Mouse (Mus musculus) kidney, postnatal 0 days (tissue): ENCODE measurements around the gene Apbb2. TPM values are rescaled to one million over a fixed set of nuclear protein-coding genes. Genes with fewer than 3 reads are reported as not detected.
"Not testable (repeated sequence)": the region's sequence is repeated elsewhere in the genome, so short reads cannot be mapped to it uniquely, and the experiment has no call there.

Experiments used
- ATAC-seq: fragments of 200-750 bp; cut with Nextera tagmentation; replicated peaks from 2 replicates; pipeline ENCODE4 v1.8.0; 2017; ENCODE audit warnings: low read depth, moderate number of reproducible peaks, moderate TSS enrichment, moderate library complexity; ENCODE audit not compliant: low FRiP score
- DNase-seq: peaks from one replicate; pipeline ENCODE4 v3.0.0-alpha.2; 2016; ENCODE audit warnings: low spot score
- H3K27ac ChIP-seq: fragments of 300-500 bp; sonication (generic); 2 replicates; pipeline ENCODE4 v1.5.1; 2014; ENCODE audit warnings: mild to moderate bottlenecking
- H3K27me3 ChIP-seq: fragments of 300-500 bp; sonication (generic); 2 replicates; pipeline ENCODE4 v1.6.1; 2014; ENCODE audit warnings: low read length, mixed read lengths; ENCODE audit not compliant: insufficient read depth
- H3K36me3 ChIP-seq: fragments of 300-500 bp; sonication (generic); 2 replicates; pipeline ENCODE4 v1.6.1; 2014; ENCODE audit warnings: low read length, mixed read lengths; ENCODE audit not compliant: insufficient read depth
- H3K4me1 ChIP-seq: fragments of 300-500 bp; sonication (generic); replicated peaks from 2 replicates; pipeline ENCODE4 v1.6.1; 2014; ENCODE audit warnings: antibody characterized with exemption, low read length, mixed read lengths; ENCODE audit not compliant: insufficient read depth
- H3K4me2 ChIP-seq: fragments of 300-500 bp; sonication (generic); 2 replicates; pipeline ENCODE4 v1.6.1; 2014; ENCODE audit warnings: mild to moderate bottlenecking, low read length, moderate library complexity, mixed read lengths
- H3K4me3 ChIP-seq: fragments of 300-500 bp; sonication (generic); replicated peaks from 2 replicates; pipeline ENCODE4 v1.5.1; 2014; ENCODE audit warnings: low read depth, low read length
- H3K9ac ChIP-seq: fragments of 300-500 bp; sonication (generic); 2 replicates; pipeline ENCODE4 v1.6.1; 2014; ENCODE audit warnings: low read depth, low read length
- H3K9me3 ChIP-seq: fragments of 300-500 bp; sonication (generic); replicated peaks from 2 replicates; pipeline ENCODE4 v1.6.1; 2016; ENCODE audit warnings: low read length, inconsistent platforms, mixed read lengths
- CTCF ChIP-seq: IDR thresholded peaks from 2 replicates; pipeline ENCODE4 v1.5.1; 2016; ENCODE audit warnings: antibody characterized with exemption, low read depth, mild to moderate bottlenecking, moderate library complexity
- WGBS: fragments of 180-500 bp; shearing (Covaris S2); extraction: QIAGEN DNeasy Blood & Tissue Kit; methylation state at CpG from one replicate; pipeline ENCODE4 v1.1.7; 2014; 5-methylcytosine and 5-hydroxymethylcytosine counted together
- polyA plus RNA-seq: library from polyadenylated mRNA; unstranded; fragments of >200 nt; fragmentation: Nextera tagmentation; extraction: Ambion mirVana; gene quantifications from 2 replicates; pipeline ENCODE4 v1.2.1, GENCODE M21; 2015

Gene Apbb2
- polyA plus RNA-seq, 1 experiment from 2014 or later, result 47.0 TPM

DNA sequence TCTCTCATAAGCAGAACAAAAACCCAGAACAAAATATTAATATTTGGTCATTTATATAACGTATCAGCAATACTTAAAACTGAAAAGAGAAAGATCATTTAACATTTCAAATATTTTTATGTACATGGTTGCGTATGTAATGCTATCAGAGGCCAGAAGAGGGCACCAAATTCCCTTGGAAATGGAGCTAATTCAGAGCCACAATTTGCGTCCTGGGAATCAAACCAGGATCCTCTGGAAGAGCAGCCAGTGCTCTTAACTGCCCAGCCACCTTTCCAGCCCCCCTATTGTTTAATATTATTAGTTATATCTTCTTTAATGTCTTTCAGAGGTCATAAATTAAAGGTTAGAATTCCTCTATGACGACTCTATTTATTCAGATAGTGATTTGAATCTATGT is 355.2 kb downstream of the Apbb2 start:
- peak; percentile 84 for TF ChIP-seq CTCF
- no peaks in the 10 kb centered on the region for H3K9me3 ChIP-seq
- H3K9ac ChIP-seq, result no peak overlapping the region
- 39% methylated on average over 4 of the region's 4 CpGs for WGBS
- DNase-seq (peak; percentile 49), ATAC-seq (no peak)
- no peak overlapping the region for H3K4me3 ChIP-seq
- no peaks in the 10 kb centered on the region for H3K27me3 ChIP-seq
- H3K36me3 ChIP-seq, result no peaks in the 10 kb centered on the region
- H3K4me2 ChIP-seq, result no peak overlapping the region
- no peak overlapping the region for H3K27ac ChIP-seq
- no peaks in the 10 kb centered on the region for H3K4me1 ChIP-seq

DNA sequence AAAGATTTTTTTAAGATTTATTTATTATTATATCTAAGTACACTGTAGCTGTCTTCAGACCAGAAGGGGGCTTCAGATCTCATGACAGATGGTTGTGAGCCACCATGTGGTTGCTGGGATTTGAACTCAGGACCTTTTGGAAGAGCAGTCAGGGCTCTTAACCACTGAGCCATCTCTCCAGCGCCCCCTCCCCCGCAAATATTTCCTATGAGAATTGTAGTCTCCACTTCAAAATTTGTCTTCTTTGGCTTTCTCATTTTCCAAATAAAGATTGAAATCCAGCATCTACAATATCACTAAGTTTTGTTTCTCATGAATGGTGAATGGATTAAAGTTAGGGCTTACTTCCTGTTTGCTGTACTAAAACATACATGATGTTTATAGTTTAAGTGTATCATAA is 356.1 kb downstream of the Apbb2 start:
- DNase-seq, result no peak
- H3K27ac ChIP-seq, result no peak overlapping the region
- H3K27me3 ChIP-seq, result no peaks in the 10 kb centered on the region
- H3K4me3 ChIP-seq, result no peak overlapping the region
- H3K4me1 ChIP-seq, result no peaks in the 10 kb centered on the region
- no peak for ATAC-seq
- H3K9ac ChIP-seq, result no peak overlapping the region
- TF ChIP-seq CTCF, result no peak
- H3K36me3 ChIP-seq, result no peaks in the 10 kb centered on the region
- no peak overlapping the region for H3K4me2 ChIP-seq
- WGBS, result 79% methylated on average over 2 of the region's 2 CpGs
- H3K9me3 ChIP-seq, result no peaks in the 10 kb centered on the region

DNA sequence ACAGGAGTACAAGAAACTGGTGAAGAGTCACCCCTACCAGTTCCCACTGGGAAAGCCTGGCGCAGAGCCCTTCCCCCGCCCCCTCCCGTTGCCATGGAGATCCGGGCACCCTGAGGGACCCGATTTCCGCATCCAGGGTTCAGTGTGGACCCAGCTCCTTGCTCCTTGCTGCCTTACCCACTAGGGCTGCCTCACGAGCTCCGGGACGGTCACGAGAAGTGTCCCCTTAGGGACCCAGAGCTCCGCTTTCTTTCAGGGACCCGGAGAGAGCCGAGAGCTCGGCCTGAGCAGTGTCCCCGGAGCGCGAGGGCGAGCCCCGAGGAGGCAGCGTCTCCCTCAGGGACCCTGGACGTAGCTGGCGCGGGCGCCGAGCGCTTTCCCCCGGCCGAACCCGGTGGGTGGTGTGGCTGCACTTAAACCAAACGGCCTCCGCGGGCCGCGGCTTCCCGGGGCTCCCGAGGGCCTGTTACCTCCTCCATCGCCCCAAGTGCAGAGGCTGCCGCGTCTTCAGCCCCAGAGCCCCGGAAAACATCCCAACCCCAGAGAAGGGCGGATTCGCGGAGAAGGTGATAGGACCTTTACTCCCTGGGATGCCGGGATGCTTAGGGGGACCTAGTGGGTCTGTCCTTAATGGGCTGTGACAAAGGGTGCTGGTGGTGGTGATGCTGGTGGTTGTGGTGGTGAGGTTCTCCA is 358.7 kb downstream of the Apbb2 start, which contains the start of gene Nsun7:
Gene Nsun7 (plus strand): TSS at position 142 of the 693 bp plus-strand sequence.
- H3K27me3 ChIP-seq, result no peaks in the 10 kb centered on the region
- H3K27ac ChIP-seq, result no peak within 1 kb of the TSS
- H3K4me1 ChIP-seq, result no peaks in the 10 kb centered on the region
- peak; percentile 84 for ATAC-seq
- H3K9ac ChIP-seq, result peak within 1 kb of the TSS; percentile 56
- no peak for TF ChIP-seq CTCF
- no peaks in the 10 kb centered on the region for H3K9me3 ChIP-seq
- peak within 1 kb of the TSS; percentile 86 for H3K4me2 ChIP-seq
- peak within 1 kb of the TSS; percentile 53 for H3K4me3 ChIP-seq
- 2% methylated on average over 44 of the region's 44 CpGs for WGBS
- H3K36me3 ChIP-seq, result no peaks in the 10 kb centered on the region
- DNase-seq, result peak; percentile 63

GRCm38 (mm10) chr5:66259431-66259755 is 359.2 kb downstream of the Apbb2 start:
- H3K36me3 ChIP-seq, ATAC-seq, H3K27ac ChIP-seq, H3K27me3 ChIP-seq, H3K9me3 ChIP-seq, DNase-seq, H3K4me1 ChIP-seq: not testable (repeated sequence)
- Histone ChIP-seq H3K4me3 (peak overlapping the region; percentile 53), H3K4me2 (peak overlapping the region; percentile 86), H3K9ac (peak overlapping the region; percentile 56; the same call in 1 of the 2 replicates)
- WGBS, result 3% methylated on average over 5 of the region's 5 CpGs

GRCm38 (mm10) chr5:66259000-66259399 is 359.6 kb downstream of the Apbb2 start:
- Histone ChIP-seq H3K4me2 (no peak overlapping the region), H3K36me3 (no peaks in the 10 kb centered on the region), H3K27me3 (no peaks in the 10 kb centered on the region), H3K27ac (no peak overlapping the region), H3K9ac (no peak overlapping the region), H3K4me3 (no peak overlapping the region), H3K4me1 (no peaks in the 10 kb centered on the region), H3K9me3 (no peaks in the 10 kb centered on the region)
- DNase-seq (no peak), ATAC-seq (no peak)
- TF ChIP-seq CTCF, result no peak
- 82% methylated on average over 2 of the region's 2 CpGs for WGBS

GRCm38 (mm10) chr5:66255044-66255443 is 363.5 kb downstream of the Apbb2 start:
- no peak for ATAC-seq
- no peak overlapping the region for H3K27ac ChIP-seq
- no peak overlapping the region for H3K4me3 ChIP-seq
- 88% methylated on average over 10 of the region's 10 CpGs for WGBS
- TF ChIP-seq CTCF, result no peak
- no peaks in the 10 kb centered on the region for H3K27me3 ChIP-seq
- no peaks in the 10 kb centered on the region for H3K9me3 ChIP-seq
- no peak overlapping the region for H3K4me2 ChIP-seq
- no peaks in the 10 kb centered on the region for H3K36me3 ChIP-seq
- DNase-seq, result no peak
- H3K9ac ChIP-seq, result no peak overlapping the region
- no peaks in the 10 kb centered on the region for H3K4me1 ChIP-seq

DNA sequence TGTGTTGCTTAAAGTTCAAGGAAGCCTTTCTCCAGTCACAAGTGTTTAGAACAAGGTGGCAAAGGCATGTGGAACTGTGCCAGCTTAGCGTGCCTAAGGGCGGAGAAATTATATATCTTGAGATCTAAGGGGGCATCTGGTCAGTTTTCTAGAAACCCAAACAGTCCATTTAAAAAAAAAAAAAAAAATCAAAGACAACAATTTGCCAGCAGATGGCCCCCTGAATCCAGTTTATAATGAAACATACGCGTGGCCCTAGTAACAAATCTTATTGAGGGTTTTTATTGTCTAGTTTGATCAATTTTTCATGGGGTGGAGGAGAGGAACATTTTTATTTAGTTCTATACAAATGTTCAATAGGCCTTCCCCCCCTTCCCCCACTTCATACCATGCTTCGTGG is 365.4 kb downstream of the Apbb2 start:
- Histone ChIP-seq H3K27me3 (no peaks in the 10 kb centered on the region), H3K4me2 (no peak overlapping the region), H3K9me3 (no peaks in the 10 kb centered on the region), H3K27ac (no peak overlapping the region), H3K9ac (no peak overlapping the region), H3K4me1 (no peaks in the 10 kb centered on the region), H3K36me3 (no peaks in the 10 kb centered on the region), H3K4me3 (no peak overlapping the region)
- ATAC-seq, result no peak
- peak; percentile 22 for DNase-seq
- peak; percentile 52 for TF ChIP-seq CTCF
- WGBS, result 61% methylated on average over 5 of the region's 5 CpGs

Other genes starting within 250 kb of the Apbb2 start
- gene Uchl1, start 57.3 kb upstream of the Apbb2 start, polyA plus RNA-seq, result 51.3 and 63.3 TPM in 2 replicates
- 32.8 and 34.1 TPM in 2 replicates for gene Limch1, start 127.0 kb upstream of the Apbb2 start, polyA plus RNA-seq